Mouse (Mus musculus): ENCODE data around the gene Scgb2b15. TPM values are rescaled to one million over a fixed set of nuclear protein-coding genes. Genes with fewer than 3 reads are reported as not detected.
"Not testable (repeated sequence)": the region's sequence is repeated elsewhere in the genome, so short reads cannot be mapped to it uniquely, and the experiment has no call there.

Gene Scgb2b15
- not detected in 2 replicates for polyA plus RNA-seq (2015; fragmentation: Nextera tagmentation; extraction: Ambion mirVana)

DNA sequence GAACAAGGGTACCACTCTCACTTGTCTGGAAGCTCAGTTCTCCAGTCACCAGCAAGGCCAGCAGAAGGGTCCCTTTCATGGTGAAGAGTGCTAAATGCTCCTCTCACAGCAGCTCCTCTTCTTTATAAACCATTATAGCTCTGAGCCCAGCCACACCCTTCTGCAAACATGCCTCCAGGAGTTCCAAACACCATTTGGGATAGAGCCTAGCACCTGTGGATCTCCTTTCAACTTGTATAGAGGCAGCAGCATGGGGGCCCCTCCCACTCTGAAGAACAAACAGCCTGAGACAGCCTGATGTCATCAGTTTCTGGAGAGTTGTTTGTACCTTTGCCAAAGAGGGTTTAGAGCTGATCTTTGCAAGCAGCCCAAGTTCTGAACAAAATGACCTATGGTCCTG is at the start of gene Scgb2b15:
Scgb2b15 (minus strand) TSS at position 101 of the 400 bp plus-strand sequence.
- ATAC-seq (replicated peaks; ENCODE audit: extremely low read depth, insufficient read depth, low FRiP score), result not testable (repeated sequence)

DNA sequence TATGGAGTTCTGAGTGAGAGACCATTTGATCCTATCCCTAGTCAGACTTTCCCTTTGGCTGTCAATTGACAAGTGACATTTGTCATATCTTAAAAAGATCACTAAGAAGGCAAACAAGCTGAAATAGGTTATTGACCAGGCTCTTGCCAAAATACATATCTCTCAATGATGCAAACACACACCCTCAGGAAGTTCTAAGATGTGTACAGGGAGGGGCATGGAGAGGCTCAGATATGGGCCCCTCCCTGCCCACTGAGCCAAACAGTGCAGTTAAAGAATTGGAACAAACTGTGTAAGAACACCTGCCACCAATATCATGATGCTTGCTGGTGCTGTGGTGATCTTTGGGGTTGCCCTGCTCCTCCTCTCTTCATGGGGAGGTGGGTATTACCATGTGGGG is 6.8 kb upstream of the Scgb2b15 start, which contains the start of gene Scgb1b15:
Scgb1b15 (plus strand) TSS at position 301 of the 400 bp plus-strand sequence.
- H3K9me3 ChIP-seq (replicated peaks; ENCODE audit: control insufficient read depth, low read length); H3K4me1 ChIP-seq (ENCODE audit: control insufficient read depth, insufficient read depth, low read length); ATAC-seq (replicated peaks; ENCODE audit: extremely low read depth, insufficient read depth, low FRiP score); H3K9ac ChIP-seq (ENCODE audit: low read length); H3K36me3 ChIP-seq (ENCODE audit: control insufficient read depth, insufficient read depth); H3K4me2 ChIP-seq (ENCODE audit: low read depth, low read length); H3K27ac ChIP-seq (ENCODE audit: low read length); H3K27me3 ChIP-seq (ENCODE audit: control insufficient read depth, insufficient read depth, low read length); H3K4me3 ChIP-seq (ENCODE audit: low read length): not testable (repeated sequence)

More for the DNA sequence above, at the start of gene Scgb2b15:
- H3K4me2 ChIP-seq (ENCODE audit: low read depth, low read length); H3K4me3 ChIP-seq (ENCODE audit: low read length); H3K36me3 ChIP-seq (ENCODE audit: control insufficient read depth, insufficient read depth); H3K27ac ChIP-seq (ENCODE audit: low read length); H3K4me1 ChIP-seq (ENCODE audit: control insufficient read depth, insufficient read depth, low read length); H3K9ac ChIP-seq (ENCODE audit: low read length); H3K9me3 ChIP-seq (replicated peaks; ENCODE audit: control insufficient read depth, low read length); H3K27me3 ChIP-seq (ENCODE audit: control insufficient read depth, insufficient read depth, low read length): not testable (repeated sequence)

Other genes with a start within 250 kb of the Scgb2b15 start
- gene Scgb1b15, start 6.9 kb upstream of the Scgb2b15 start, polyA plus RNA-seq (2015; fragmentation: Nextera tagmentation; extraction: Ambion mirVana), result not detected in 2 replicates
- not detected in 2 replicates for gene Scgb2b17, start 226.9 kb upstream of the Scgb2b15 start, polyA plus RNA-seq (2015; fragmentation: Nextera tagmentation; extraction: Ambion mirVana)
- gene Scgb1b17, start 233.8 kb upstream of the Scgb2b15 start, polyA plus RNA-seq (2015; fragmentation: Nextera tagmentation; extraction: Ambion mirVana), result not detected in 2 replicates

Data from heart, embryonic 16.5 days (tissue).